Mouse (Mus musculus) spleen, postnatal 36 days (tissue): Measurements from ENCODE around the gene Hook2.

Experiments
- DNase-seq, 2 experiments: peaks; one replicate each; pipeline ENCODE4 v3.0.0; 2022; ENCODE audit warnings: low spot score in 2 of 2, mixed read lengths in 1 of 2

Gene Hook2

GRCm38 (mm10) chr8:84973079-84973478 lies 17.3 kb upstream of the Hook2 start:
- DNase-seq: no peak

- peak; percentile 56 to 62 for DNase-seq
These were observed 16.4 kb upstream of the Hook2 start for GRCm38 (mm10) chr8:84973803-84974542.

GRCm38 (mm10) chr8:84974543-84975142 lies 15.8 kb upstream of the Hook2 start:
- no peak for DNase-seq

- peak; percentile 77 to 82 for DNase-seq
These were observed 15.0 kb upstream of the Hook2 start for GRCm38 (mm10) chr8:84975434-84975833.

- DNase-seq: peak; percentile 93 to 95
These were observed 14.2 kb upstream of the Hook2 start for GRCm38 (mm10) chr8:84976031-84976762.

GRCm38 (mm10) chr8:84976763-84977434 lies 13.5 kb upstream of the Hook2 start:
- no peak for DNase-seq

GRCm38 (mm10) chr8:84977435-84978247 lies 12.8 kb upstream of the Hook2 start:
- peak; percentile 81 to 82 for DNase-seq

- DNase-seq: peak; percentile 96 to 97
These were observed 12.0 kb upstream of the Hook2 start, which contains the start of gene Junb for GRCm38 (mm10) chr8:84978248-84978940. Gene Junb (minus strand): TSS chr8:84978718.

GRCm38 (mm10) chr8:84979599-84980421 lies 10.6 kb upstream of the Hook2 start:
- DNase-seq: peak; percentile 95

- peak; percentile 70 to 81 for DNase-seq
These were observed 9.6 kb upstream of the Hook2 start for GRCm38 (mm10) chr8:84980622-84981358.

- no peak for DNase-seq
These were observed 8.5 kb upstream of the Hook2 start for GRCm38 (mm10) chr8:84981644-84982498.

- DNase-seq: peak; percentile 41 to 52
These were observed 7.8 kb upstream of the Hook2 start for GRCm38 (mm10) chr8:84982499-84983011.

- DNase-seq: peak; percentile 54 to 61
These were observed 5.9 kb upstream of the Hook2 start for GRCm38 (mm10) chr8:84984294-84985048.

- peak in 1 of 2 experiments; percentile 47 for DNase-seq
These were observed 5.2 kb upstream of the Hook2 start for GRCm38 (mm10) chr8:84985049-84985683.

- peak; percentile 95 to 96 for DNase-seq
These were observed 4.6 kb upstream of the Hook2 start for GRCm38 (mm10) chr8:84985684-84986378.
